ENCODE assay signal across 17 mouse cellular contexts in the genomic region with DNA sequence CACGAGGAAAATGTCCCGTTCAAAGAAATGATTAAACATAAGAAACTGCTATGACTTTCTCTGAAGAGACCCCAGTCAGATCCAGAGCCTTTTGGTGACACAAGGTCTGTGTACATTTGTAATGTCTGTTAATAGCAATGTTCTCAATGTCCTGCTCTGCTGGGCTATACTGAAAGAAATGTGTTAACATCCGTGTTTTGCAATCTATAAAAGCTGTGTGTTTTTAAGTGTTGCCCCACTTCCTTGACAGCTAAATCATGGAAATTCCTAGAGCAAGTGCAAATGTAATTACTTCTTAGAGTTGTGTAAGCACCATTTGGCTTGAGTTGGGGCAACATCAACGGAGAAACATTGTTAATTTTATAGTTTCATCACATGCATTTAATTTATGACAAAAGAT.
"Had no signal": no experiment of that assay in that cellular context is flagged by ENCODE, and none has a peak within 500 bp of the region (broad histone marks: within the 10 kb centered on the region; RNA-seq: fewer than 3 reads in every experiment).

No protein-coding gene starts in this region.

- ATAC-seq: liver, postnatal 0 days; midbrain, embryonic 13.5 days; midbrain, embryonic 15.5 days had no signal

- H3K4me2 ChIP-seq: liver, embryonic 13.5 days; liver, embryonic 15.5 days; lung, embryonic 14.5 days; midbrain, embryonic 11.5 days; midbrain, embryonic 13.5 days; midbrain, embryonic 15.5 days; neural tube, embryonic 12.5 days; stomach, embryonic 15.5 days had no signal

- H3K27me3 ChIP-seq: liver, embryonic 13.5 days; liver, embryonic 15.5 days; megakaryocyte, embryonic 14.5 days; midbrain, embryonic 13.5 days; midbrain, embryonic 15.5 days; neural tube, embryonic 12.5 days; stomach, embryonic 15.5 days had no signal

- H3K9me3 ChIP-seq: liver, embryonic 13.5 days; liver, embryonic 15.5 days; megakaryocyte, embryonic 14.5 days; midbrain, embryonic 13.5 days; midbrain, embryonic 15.5 days; neural tube, embryonic 12.5 days; stomach, embryonic 15.5 days had no signal

- H3K9ac ChIP-seq: liver, embryonic 13.5 days; liver, embryonic 15.5 days; liver, postnatal 0 days; lung, embryonic 14.5 days; midbrain, embryonic 13.5 days; midbrain, embryonic 15.5 days; neural tube, embryonic 12.5 days; stomach, embryonic 15.5 days had no signal

- H3K27ac ChIP-seq: liver, embryonic 13.5 days; liver, embryonic 15.5 days; macrophage; midbrain, embryonic 13.5 days; midbrain, embryonic 15.5 days; neural tube, embryonic 12.5 days; stomach, embryonic 15.5 days; stomach, postnatal 0 days had no signal

- H3K4me3 ChIP-seq: liver, embryonic 13.5 days; liver, embryonic 15.5 days; megakaryocyte, embryonic 14.5 days; midbrain, embryonic 13.5 days; midbrain, embryonic 15.5 days; neural tube, embryonic 12.5 days; stomach, embryonic 15.5 days had no signal

- DNase-seq: liver, embryonic 13.5 days; liver, postnatal 0 days; lung, embryonic 14.5 days; lung, postnatal 14 days; lung, postnatal 36 days; right cerebral cortex, postnatal 14 days; thymus, adult 2 months; thymus, postnatal 25 days had no signal

- H3K36me3 ChIP-seq: liver, embryonic 13.5 days; liver, embryonic 15.5 days; midbrain, embryonic 13.5 days; midbrain, embryonic 15.5 days; neural tube, embryonic 12.5 days; stomach, embryonic 15.5 days had no signal

- H3K4me1 ChIP-seq: liver, embryonic 13.5 days; liver, embryonic 15.5 days; megakaryocyte, embryonic 14.5 days; neural tube, embryonic 12.5 days; stomach, embryonic 15.5 days had no signal
